Mouse (Mus musculus): ENCODE results near the gene Dtnbp1. TPM values are rescaled to one million over a fixed set of nuclear protein-coding genes. Genes with fewer than 3 reads are reported as not detected.

Dtnbp1 gene
- polyA plus RNA-seq, 2 experiments = 58.2 to 69.2 TPM

DNA sequence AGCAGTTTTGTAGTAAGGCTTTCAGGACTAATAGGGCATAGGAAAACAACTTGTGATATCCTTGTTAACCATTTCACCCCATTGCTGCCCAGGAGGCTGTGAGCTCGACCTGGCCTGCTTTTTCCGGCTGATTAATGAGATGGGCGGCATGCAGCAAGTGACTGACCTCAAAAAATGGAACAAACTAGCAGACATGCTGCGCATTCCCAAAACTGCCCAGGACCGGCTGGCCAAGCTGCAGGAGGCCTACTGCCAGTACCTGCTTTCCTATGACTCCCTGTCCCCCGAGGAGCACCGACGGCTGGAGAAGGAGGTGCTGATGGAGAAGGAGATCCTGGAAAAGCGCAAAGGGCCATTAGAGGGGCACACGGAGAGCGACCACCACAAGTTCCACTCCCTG, 95.8 kb downstream of the Dtnbp1 start:
- Histone ChIP-seq H3K4me2 (replicated peaks; ENCODE audit: low read depth, low read length, severe bottlenecking) (no peak overlapping the region), H3K4me3 (replicated peaks; ENCODE audit: low read length) (no peak overlapping the region), H3K9ac (ENCODE audit: low read depth, low read length, severe bottlenecking) (no peak overlapping the region), H3K27me3 (ENCODE audit: control insufficient read depth, insufficient read depth, low read length) (no peaks in the 10 kb centered on the region), H3K9me3 (ENCODE audit: control insufficient read depth, low read length) (no peaks in the 10 kb centered on the region), H3K4me1 (ENCODE audit: control insufficient read depth, insufficient read depth, low read length) (peaks cover 22% of the 10 kb centered on the region), H3K27ac (replicated peaks; ENCODE audit: low read depth, low read length) (no peak overlapping the region), H3K36me3 (ENCODE audit: control insufficient read depth, insufficient read depth, low read length) (peaks cover 76% of the 10 kb centered on the region)
- ATAC-seq (ENCODE audit: low FRiP score, low read depth) (no peak), DNase-seq (ENCODE audit: low spot score) (no peak)
- WGBS = 88% methylated on average over 11 of the region's 11 CpGs
- no peak for TF ChIP-seq POLR2A (IDR thresholded peaks at IDR 0.05; ENCODE audit: borderline replicate concordance, extremely low read depth, insufficient read depth, insufficient read length)

- no peak for TF ChIP-seq POLR2A (IDR thresholded peaks at IDR 0.05; ENCODE audit: borderline replicate concordance, extremely low read depth, insufficient read depth, insufficient read length)
- ATAC-seq (ENCODE audit: low FRiP score, low read depth) (no peak), DNase-seq (ENCODE audit: low spot score) (no peak)
- Histone ChIP-seq H3K4me3 (replicated peaks; ENCODE audit: low read length) (no peak overlapping the region), H3K36me3 (ENCODE audit: control insufficient read depth, insufficient read depth, low read length) (peaks cover 57% of the 10 kb centered on the region), H3K4me2 (replicated peaks; ENCODE audit: low read depth, low read length, severe bottlenecking) (no peak overlapping the region), H3K9me3 (ENCODE audit: control insufficient read depth, low read length) (no peaks in the 10 kb centered on the region), H3K4me1 (ENCODE audit: control insufficient read depth, insufficient read depth, low read length) (peaks cover 26% of the 10 kb centered on the region), H3K9ac (ENCODE audit: low read depth, low read length, severe bottlenecking) (no peak overlapping the region), H3K27ac (replicated peaks; ENCODE audit: low read depth, low read length) (no peak overlapping the region), H3K27me3 (ENCODE audit: control insufficient read depth, insufficient read depth, low read length) (no peaks in the 10 kb centered on the region)
- WGBS = 58% methylated on average over 1 of the region's 1 CpGs
Observed at GRCm38 (mm10) chr13:44904271-44904670, 97.7 kb downstream of the Dtnbp1 start.

DNA sequence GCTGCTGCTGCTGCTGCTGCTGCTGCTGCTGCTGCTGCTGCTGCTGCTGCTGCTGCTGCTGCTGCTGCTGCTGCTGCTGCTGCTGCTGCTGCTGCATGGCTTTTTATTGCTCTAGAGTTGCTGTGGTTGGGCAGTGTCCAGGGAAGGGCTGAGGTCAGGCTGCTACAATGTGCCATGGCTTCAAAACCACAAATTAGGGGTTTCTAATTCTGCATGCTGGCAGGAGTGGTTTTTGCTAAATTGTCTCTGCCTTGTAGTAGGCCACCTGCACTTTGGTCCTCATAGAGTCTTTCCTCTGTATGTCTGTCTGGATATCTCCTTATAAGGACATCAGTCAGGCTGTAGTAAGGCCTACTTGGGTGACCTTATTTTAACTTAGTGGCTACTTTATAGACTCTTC, 98.5 kb downstream of the Dtnbp1 start:
- Histone ChIP-seq H3K9ac (ENCODE audit: low read depth, low read length, severe bottlenecking) (no peak overlapping the region), H3K27ac (replicated peaks; ENCODE audit: low read depth, low read length) (no peak overlapping the region), H3K4me3 (replicated peaks; ENCODE audit: low read length) (no peak overlapping the region), H3K4me1 (ENCODE audit: control insufficient read depth, insufficient read depth, low read length) (peaks cover 22% of the 10 kb centered on the region), H3K36me3 (ENCODE audit: control insufficient read depth, insufficient read depth, low read length) (peaks cover 56% of the 10 kb centered on the region), H3K4me2 (replicated peaks; ENCODE audit: low read depth, low read length, severe bottlenecking) (no peak overlapping the region), H3K9me3 (ENCODE audit: control insufficient read depth, low read length) (no peaks in the 10 kb centered on the region), H3K27me3 (ENCODE audit: control insufficient read depth, insufficient read depth, low read length) (no peaks in the 10 kb centered on the region)
- DNase-seq (ENCODE audit: low spot score) (no peak), ATAC-seq (ENCODE audit: low FRiP score, low read depth) (no peak)
- TF ChIP-seq POLR2A (IDR thresholded peaks at IDR 0.05; ENCODE audit: borderline replicate concordance, extremely low read depth, insufficient read depth, insufficient read length) = no peak

- Histone ChIP-seq H3K4me2 (replicated peaks; ENCODE audit: low read depth, low read length, severe bottlenecking) (no peak overlapping the region), H3K36me3 (ENCODE audit: control insufficient read depth, insufficient read depth, low read length) (peaks cover 66% of the 10 kb centered on the region), H3K27me3 (ENCODE audit: control insufficient read depth, insufficient read depth, low read length) (no peaks in the 10 kb centered on the region), H3K4me1 (ENCODE audit: control insufficient read depth, insufficient read depth, low read length) (peaks cover 12% of the 10 kb centered on the region), H3K9ac (ENCODE audit: low read depth, low read length, severe bottlenecking) (no peak overlapping the region), H3K9me3 (ENCODE audit: control insufficient read depth, low read length) (no peaks in the 10 kb centered on the region), H3K27ac (replicated peaks; ENCODE audit: low read depth, low read length) (no peak overlapping the region), H3K4me3 (replicated peaks; ENCODE audit: low read length) (no peak overlapping the region)
- no peak for TF ChIP-seq POLR2A (IDR thresholded peaks at IDR 0.05; ENCODE audit: borderline replicate concordance, extremely low read depth, insufficient read depth, insufficient read length)
- WGBS = 89% methylated on average over 6 of the region's 6 CpGs
- DNase-seq (ENCODE audit: low spot score) (no peak), ATAC-seq (ENCODE audit: low FRiP score, low read depth) (no peak)
Observed at GRCm38 (mm10) chr13:44902299-44902698, 99.6 kb downstream of the Dtnbp1 start.

GRCm38 (mm10) chr13:44896211-44896610, 105.7 kb downstream of the Dtnbp1 start:
- DNase-seq (ENCODE audit: low spot score) = no peak
- peaks cover 37% of the 10 kb centered on the region for H3K36me3 ChIP-seq (ENCODE audit: control insufficient read depth, insufficient read depth, low read length)
- H3K27ac ChIP-seq (replicated peaks; ENCODE audit: low read depth, low read length) = no peak overlapping the region
- peaks cover 15% of the 10 kb centered on the region for H3K4me1 ChIP-seq (ENCODE audit: control insufficient read depth, insufficient read depth, low read length)
- H3K9me3 ChIP-seq (ENCODE audit: control insufficient read depth, low read length) = no peaks in the 10 kb centered on the region
- H3K4me3 ChIP-seq (replicated peaks; ENCODE audit: low read length) = no peak overlapping the region
- TF ChIP-seq POLR2A (IDR thresholded peaks at IDR 0.05; ENCODE audit: borderline replicate concordance, extremely low read depth, insufficient read depth, insufficient read length) = no peak
- ATAC-seq (ENCODE audit: low FRiP score, low read depth) = no peak
- no peak overlapping the region for H3K9ac ChIP-seq (ENCODE audit: low read depth, low read length, severe bottlenecking)
- no peaks in the 10 kb centered on the region for H3K27me3 ChIP-seq (ENCODE audit: control insufficient read depth, insufficient read depth, low read length)
- no peak overlapping the region for H3K4me2 ChIP-seq (replicated peaks; ENCODE audit: low read depth, low read length, severe bottlenecking)
- 93% methylated on average over 12 of the region's 12 CpGs for WGBS

Measured in limb, embryonic 14.5 days (tissue).